Mouse (Mus musculus): ENCODE measurements around the gene Wars2. TPM values are rescaled to one million over a fixed set of nuclear protein-coding genes. Genes with fewer than 3 reads are reported as not detected.

The Wars2 gene
- polyA plus RNA-seq, 1 experiment, result 0.04 TPM

DNA sequence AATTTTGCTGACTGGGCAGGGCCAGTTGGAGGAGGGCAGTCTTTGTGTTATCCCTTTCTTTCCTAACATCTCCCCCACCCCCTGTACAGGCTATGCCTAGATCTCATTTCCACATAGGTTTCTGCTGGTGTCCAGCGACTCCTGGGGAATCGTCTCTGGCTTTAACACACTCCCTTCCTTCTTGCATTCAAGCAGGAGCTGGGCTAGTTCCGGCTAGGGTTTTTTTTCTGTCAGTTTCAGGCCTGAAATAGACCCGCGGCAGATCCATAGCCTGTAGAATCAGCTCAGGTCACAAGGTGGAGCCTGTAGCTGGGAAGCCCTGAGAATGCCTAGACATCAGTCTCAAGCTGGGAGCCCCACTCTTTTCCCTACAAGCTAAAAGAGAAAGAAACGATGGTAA lies 109.0 kb downstream of the Wars2 start:
- TF ChIP-seq GATA1 (IDR thresholded peaks at IDR 0.05; ENCODE audit: low read length) (no peak), TAL1 (IDR thresholded peaks at IDR 0.05; ENCODE audit: low read length) (no peak)
- Histone ChIP-seq H3K36me3 (ENCODE audit: control insufficient read depth) (no peaks in the 10 kb centered on the region), H3K9me3 (ENCODE audit: control insufficient read depth, low read length) (peaks cover 3% of the 10 kb centered on the region; the same call in 1 of the 2 replicates), H3K27me3 (ENCODE audit: control insufficient read depth) (peaks cover 99% of the 10 kb centered on the region), H3K4me1 (ENCODE audit: control insufficient read depth) (no peaks in the 10 kb centered on the region), H3K4me3 (replicated peaks) (no peak overlapping the region)

DNA sequence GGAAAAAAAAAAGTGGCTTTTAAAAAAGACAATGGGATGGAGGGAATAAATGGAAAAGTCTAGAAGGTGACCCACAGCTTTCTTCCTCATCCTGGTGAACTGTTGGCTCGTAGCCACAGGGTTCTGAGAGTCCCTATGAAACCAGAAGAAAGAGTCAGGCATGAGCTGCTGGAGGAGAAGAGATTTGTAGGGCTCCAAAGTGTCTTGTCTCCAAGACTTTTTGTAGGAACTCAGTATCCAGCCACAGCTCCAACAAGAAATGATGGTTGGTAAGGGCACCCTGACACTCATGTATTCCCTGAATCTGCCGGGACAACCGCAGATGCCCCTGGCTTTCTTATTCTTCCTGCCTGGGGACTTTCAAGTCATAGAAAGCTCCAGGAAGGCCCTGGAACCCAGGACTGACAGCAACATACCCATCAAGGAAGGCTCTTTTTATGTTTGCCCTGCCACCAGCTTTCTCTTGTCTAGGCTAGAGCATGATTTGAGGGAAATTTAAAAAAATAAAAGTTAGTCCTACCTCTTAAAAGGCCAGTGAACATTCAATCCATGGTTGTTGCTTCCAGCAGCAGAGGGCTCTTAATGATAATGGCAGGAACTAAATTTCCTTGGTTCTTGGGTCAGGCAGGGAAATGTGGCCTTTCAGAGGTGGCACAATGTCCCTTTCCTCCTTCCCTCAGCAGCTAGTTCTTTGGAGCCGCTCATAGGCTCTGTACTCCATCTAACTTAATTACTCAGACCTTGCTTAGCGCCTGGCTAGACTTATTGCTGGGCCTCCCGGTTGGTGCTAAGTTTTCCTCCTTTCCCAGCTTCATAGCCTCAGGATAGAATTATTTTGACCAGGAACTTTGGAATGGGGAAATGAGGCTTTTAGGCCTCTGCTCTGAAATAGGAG lies 110.7 kb downstream of the Wars2 start:
- Histone ChIP-seq H3K4me1 (ENCODE audit: control insufficient read depth) (no peaks in the 10 kb centered on the region), H3K4me3 (replicated peaks) (no peak overlapping the region), H3K9me3 (ENCODE audit: control insufficient read depth, low read length) (peaks cover 3% of the 10 kb centered on the region; the same call in 1 of the 2 replicates), H3K27me3 (ENCODE audit: control insufficient read depth) (peaks cover 99% of the 10 kb centered on the region), H3K36me3 (ENCODE audit: control insufficient read depth) (no peaks in the 10 kb centered on the region)
- TF ChIP-seq GATA1 (IDR thresholded peaks at IDR 0.05; ENCODE audit: low read length) (no peak), TAL1 (IDR thresholded peaks at IDR 0.05; ENCODE audit: low read length) (no peak)

DNA sequence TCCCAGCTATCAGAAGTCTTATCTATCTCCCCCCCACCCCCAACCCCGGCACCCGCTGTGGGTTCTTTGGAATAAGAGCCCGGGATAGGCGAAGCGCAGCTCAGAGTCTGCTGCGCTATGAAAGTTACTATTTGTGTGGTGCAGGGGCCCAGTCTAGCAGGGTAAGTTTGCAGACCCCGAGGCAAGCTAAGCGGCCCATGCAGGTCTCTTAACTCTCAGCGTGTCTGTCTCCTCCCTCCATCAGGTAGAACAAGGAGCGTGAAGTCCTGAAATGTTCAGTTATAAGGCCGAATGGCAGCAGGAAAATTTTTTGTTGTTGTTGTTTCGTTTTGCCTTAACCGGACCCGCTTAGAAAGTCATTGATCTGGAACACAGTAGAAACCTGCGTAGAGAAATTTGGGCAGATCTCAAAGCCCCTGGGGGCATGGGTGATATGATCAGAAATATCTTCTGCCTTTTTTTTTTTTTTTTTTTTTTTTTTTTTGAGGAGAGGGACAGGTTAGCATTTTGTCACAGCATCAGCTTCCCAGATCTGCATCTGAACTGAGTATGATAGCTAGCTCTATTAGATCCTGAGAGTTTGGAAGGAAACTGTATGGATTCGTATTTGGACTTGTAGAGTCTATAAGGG lies 111.7 kb downstream of the Wars2 start:
- TF ChIP-seq TAL1 (IDR thresholded peaks at IDR 0.05; ENCODE audit: low read length), result no peak
- no peak for TF ChIP-seq GATA1 (IDR thresholded peaks at IDR 0.05; ENCODE audit: low read length)
- H3K9me3 ChIP-seq (ENCODE audit: control insufficient read depth, low read length), result peaks cover 3% of the 10 kb centered on the region; the same call in 1 of the 2 replicates
- no peaks in the 10 kb centered on the region for H3K4me1 ChIP-seq (ENCODE audit: control insufficient read depth)
- peaks cover 100% of the 10 kb centered on the region for H3K27me3 ChIP-seq (ENCODE audit: control insufficient read depth)
- no peak overlapping the region for H3K4me3 ChIP-seq (replicated peaks)
- H3K36me3 ChIP-seq (ENCODE audit: control insufficient read depth), result no peaks in the 10 kb centered on the region

DNA sequence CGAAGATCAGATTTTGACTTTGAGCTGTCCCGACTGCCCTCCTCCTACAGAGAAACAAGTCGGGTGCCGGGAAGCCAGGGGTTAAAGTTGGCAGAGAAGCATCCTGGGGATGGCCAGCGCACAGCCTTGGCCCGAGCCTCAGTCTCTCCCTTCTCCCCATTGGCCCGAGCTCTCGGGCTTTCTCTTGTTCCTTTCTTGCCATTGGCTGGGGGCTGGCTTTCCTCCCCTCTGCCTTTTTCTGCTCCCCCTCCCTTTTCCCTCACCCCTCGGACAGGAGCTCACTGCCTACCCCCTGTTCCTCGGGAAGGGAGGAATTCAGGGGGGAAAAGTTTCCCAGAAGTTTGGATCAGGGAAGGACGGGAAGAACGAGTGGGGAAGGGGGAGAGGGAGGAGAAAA lies 112.2 kb downstream of the Wars2 start:
- Histone ChIP-seq H3K4me3 (replicated peaks) (no peak overlapping the region), H3K36me3 (ENCODE audit: control insufficient read depth) (no peaks in the 10 kb centered on the region), H3K4me1 (ENCODE audit: control insufficient read depth) (no peaks in the 10 kb centered on the region), H3K27me3 (ENCODE audit: control insufficient read depth) (peaks cover 100% of the 10 kb centered on the region), H3K9me3 (ENCODE audit: control insufficient read depth, low read length) (peaks cover 3% of the 10 kb centered on the region; the same call in 1 of the 2 replicates)
- TF ChIP-seq TAL1 (IDR thresholded peaks at IDR 0.05; ENCODE audit: low read length) (no peak), GATA1 (IDR thresholded peaks at IDR 0.05; ENCODE audit: low read length) (no peak)

DNA sequence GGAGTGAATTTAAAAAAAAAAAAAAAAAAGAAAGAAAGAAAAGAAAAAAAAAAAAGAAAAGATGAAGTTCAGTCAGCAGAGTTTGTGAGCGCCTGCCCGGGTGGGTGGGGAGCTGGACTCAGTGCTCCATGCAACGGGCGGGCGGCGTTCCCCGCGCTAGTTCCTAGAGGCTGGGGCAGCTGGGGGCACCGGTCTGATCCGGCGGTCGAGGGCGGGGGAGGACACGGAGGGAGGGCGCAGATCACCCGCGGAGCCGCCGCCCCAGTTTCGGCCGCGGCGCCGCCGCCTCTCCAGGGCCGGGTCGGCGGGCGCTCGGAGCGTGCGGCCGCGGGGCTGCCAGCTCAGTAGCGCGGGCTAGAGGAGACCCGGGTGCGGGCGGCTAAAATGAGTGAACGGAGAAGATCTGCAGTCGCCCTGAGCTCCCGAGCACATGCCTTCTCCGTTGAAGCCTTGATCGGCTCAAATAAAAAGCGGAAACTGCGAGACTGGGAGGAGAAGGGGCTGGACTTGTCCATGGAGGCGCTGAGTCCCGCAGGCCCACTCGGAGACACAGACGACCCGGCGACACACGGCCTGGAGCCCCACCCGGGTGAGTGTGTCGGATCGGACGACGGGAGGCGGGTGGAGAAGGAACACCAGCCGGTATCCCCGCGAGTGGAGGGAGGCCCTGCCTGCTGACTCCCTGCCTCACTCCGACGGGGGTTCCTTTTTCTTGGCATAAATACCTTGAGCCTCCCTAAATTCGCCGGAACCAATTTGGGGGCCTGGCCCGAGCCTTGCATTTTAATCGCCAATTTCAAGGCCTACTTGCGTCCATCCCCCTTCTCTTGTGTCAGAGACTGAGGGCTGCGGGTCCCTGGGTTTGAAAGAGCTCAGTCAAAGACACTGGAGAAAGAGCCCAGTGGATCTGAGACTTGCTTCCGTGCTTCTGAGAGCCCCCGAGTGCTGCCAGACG lies 112.9 kb downstream of the Wars2 start:
- Histone ChIP-seq H3K4me3 (replicated peaks) (no peak overlapping the region), H3K27me3 (ENCODE audit: control insufficient read depth) (peaks cover 100% of the 10 kb centered on the region)

DNA sequence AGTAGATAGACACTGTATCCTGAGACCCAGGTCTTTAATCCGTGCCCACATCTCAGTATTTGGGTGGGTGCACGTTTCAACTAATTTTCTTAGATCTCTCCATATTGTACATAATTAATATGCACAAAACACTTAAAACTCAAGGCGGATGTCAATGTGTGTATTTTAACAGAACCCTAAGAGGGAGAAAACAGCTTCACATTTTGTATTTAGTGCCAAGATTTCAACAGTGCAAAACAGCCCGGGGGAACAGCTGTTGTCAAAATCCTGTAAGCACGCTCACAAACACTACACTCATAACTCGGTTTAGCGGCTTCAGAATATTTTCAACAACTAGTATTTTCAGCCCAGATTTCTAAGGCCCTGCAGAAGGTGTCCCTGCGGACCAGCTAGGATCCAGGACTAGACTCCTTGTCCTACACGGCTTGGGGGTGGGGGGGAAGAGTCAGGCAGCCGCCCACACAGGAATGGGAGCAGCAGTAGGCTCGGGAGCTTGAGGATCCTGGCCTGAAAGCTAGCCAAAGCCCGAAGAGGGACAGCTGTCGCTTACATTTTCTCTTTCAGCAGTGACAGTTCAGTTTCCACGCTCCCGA lies 113.8 kb downstream of the Wars2 start:
- H3K9me3 ChIP-seq (ENCODE audit: control insufficient read depth, low read length), result peaks cover 3% of the 10 kb centered on the region; the same call in 1 of the 2 replicates
- no peaks in the 10 kb centered on the region for H3K36me3 ChIP-seq (ENCODE audit: control insufficient read depth)
- no peak overlapping the region for H3K4me3 ChIP-seq (replicated peaks)
- peaks cover 100% of the 10 kb centered on the region for H3K27me3 ChIP-seq (ENCODE audit: control insufficient read depth)
- no peaks in the 10 kb centered on the region for H3K4me1 ChIP-seq (ENCODE audit: control insufficient read depth)
- TF ChIP-seq TAL1 (IDR thresholded peaks at IDR 0.05; ENCODE audit: low read length) (no peak), GATA1 (IDR thresholded peaks at IDR 0.05; ENCODE audit: low read length) (no peak)

More for the DNA sequence above, 112.9 kb downstream of the Wars2 start:
- Histone ChIP-seq H3K36me3 (ENCODE audit: control insufficient read depth) (no peaks in the 10 kb centered on the region), H3K9me3 (ENCODE audit: control insufficient read depth, low read length) (peaks cover 3% of the 10 kb centered on the region; the same call in 1 of the 2 replicates), H3K4me1 (ENCODE audit: control insufficient read depth) (no peaks in the 10 kb centered on the region)
- no peak for TF ChIP-seq GATA1 (IDR thresholded peaks at IDR 0.05; ENCODE audit: low read length)
- TF ChIP-seq TAL1 (IDR thresholded peaks at IDR 0.05; ENCODE audit: low read length), result no peak

DNA sequence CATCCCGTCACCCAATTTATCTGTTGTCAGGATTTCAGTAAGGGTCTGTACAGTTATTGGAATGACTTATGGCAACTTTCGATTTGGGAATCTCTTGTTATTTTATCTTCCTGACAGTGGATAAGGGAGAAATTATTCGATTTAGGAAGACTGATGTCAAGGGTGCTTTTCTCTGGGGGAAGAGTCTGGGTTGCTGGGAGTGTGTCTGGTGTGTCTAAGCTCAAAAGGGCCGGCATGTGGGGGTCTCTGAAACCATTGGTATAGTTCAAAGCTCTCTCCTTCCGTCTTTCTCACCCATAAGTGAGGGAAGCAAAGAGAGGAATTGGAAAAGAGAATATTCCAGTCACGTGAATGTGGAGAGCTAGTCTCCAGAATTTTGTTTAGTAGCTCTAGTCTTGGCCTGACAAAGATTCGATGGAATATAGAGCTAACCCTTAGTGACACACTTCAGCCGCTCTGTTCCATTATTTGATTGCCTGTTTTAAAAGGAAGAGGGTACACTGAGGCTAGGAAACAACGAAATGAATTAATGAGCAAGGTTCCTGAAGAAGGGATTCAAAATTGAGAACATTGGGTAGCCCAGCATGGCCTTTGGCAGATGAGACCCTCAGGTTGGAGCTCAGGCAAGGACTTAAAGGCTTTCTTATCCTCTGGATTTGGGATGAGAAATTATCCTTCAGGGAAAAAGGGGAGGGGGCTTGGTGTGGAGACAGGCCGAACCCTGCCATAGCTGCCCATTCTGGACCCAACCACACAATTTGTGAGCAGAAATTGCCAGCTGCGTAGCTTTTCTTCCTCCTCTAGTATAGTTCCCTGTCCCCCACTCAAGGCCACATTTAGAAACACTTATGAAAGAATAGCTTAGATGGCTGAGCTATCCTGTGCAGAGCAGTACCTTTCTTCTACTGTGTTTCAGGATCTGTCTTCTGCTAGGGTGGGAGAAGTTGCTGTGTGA lies 114.8 kb downstream of the Wars2 start:
- Histone ChIP-seq H3K27me3 (ENCODE audit: control insufficient read depth) (peaks cover 100% of the 10 kb centered on the region), H3K36me3 (ENCODE audit: control insufficient read depth) (no peaks in the 10 kb centered on the region), H3K4me3 (replicated peaks) (no peak overlapping the region), H3K9me3 (ENCODE audit: control insufficient read depth, low read length) (peaks cover 3% of the 10 kb centered on the region; the same call in 1 of the 2 replicates), H3K4me1 (ENCODE audit: control insufficient read depth) (no peaks in the 10 kb centered on the region)
- TF ChIP-seq GATA1 (IDR thresholded peaks at IDR 0.05; ENCODE audit: low read length), result no peak

Measured in erythroblast, embryonic 14.5 days (primary cell).